Mouse (Mus musculus) gastrocnemius, adult 2 months (tissue): ENCODE measurements around the gene St3gal2. TPM values are rescaled to one million over a fixed set of nuclear protein-coding genes. Genes with fewer than 3 reads are reported as not detected.
"Not testable (repeated sequence)": the region's sequence is repeated elsewhere in the genome, so short reads cannot be mapped to it uniquely, and the experiment has no call there.

Source experiments
- DNase-seq: peaks from one replicate; pipeline ENCODE4 v3.0.0; 2022
- H3K27ac ChIP-seq: fragments of 200-600 bp; 2 replicates; pipeline ENCODE4 v1.8.1; 2022; ENCODE audit warnings: mild to moderate bottlenecking
- H3K4me3 ChIP-seq: fragments of 200-600 bp; 2 replicates; pipeline ENCODE4 v1.8.1; 2022; ENCODE audit warnings: mild to moderate bottlenecking, moderate library complexity
- CTCF ChIP-seq: fragments of 200-600 bp; IDR thresholded peaks from 2 replicates; pipeline ENCODE4 v1.8.1; 2022; ENCODE audit warnings: antibody characterized with exemption, mild to moderate bottlenecking, moderate library complexity
- intact Hi-C: fragments of 180-260 bp; cut with DNase I; formaldehyde crosslinking; loops from one replicate; pipeline ENCODE4 v1.15.1; 2025
- total RNA-seq, 2 experiments: library from RNA; stranded (reverse); gene quantifications; 2 replicates each; pipeline ENCODE4 v1.2.3; 2021

Gene St3gal2
- total RNA-seq, 2 experiments from 2014 or later: 46.4 to 51.0 TPM

GRCm38 (mm10) chr8:110895254-110895653 is 24.5 kb upstream of the St3gal2 start:
- no peak for TF ChIP-seq CTCF
- intact Hi-C loops: loop anchor here (10.0 kb wide), 1 partner anchor 180 kb away; no protein-coding TSS in a partner anchor
- Histone ChIP-seq H3K4me3 (no peak overlapping the region), H3K27ac (no peak overlapping the region)
- DNase-seq: no peak

GRCm38 (mm10) chr8:110895812-110896211 is 23.9 kb upstream of the St3gal2 start:
- TF ChIP-seq CTCF: no peak
- DNase-seq: no peak
- H3K4me3 ChIP-seq: no peak overlapping the region
- intact Hi-C loops: loop anchor here (10.0 kb wide), 1 partner anchor 179 kb away; no protein-coding TSS in a partner anchor
- no peak overlapping the region for H3K27ac ChIP-seq

- H3K4me3 ChIP-seq: no peak overlapping the region
- TF ChIP-seq CTCF: no peak
- no peak overlapping the region for H3K27ac ChIP-seq
- no peak for DNase-seq
- intact Hi-C loops: loop anchor here (10.0 kb wide), 1 partner anchor 177 kb away; no protein-coding TSS in a partner anchor
Measured at GRCm38 (mm10) chr8:110897495-110897894, 22.2 kb upstream of the St3gal2 start.

- no peak for DNase-seq
- no peak overlapping the region for H3K27ac ChIP-seq
- TF ChIP-seq CTCF: no peak
- intact Hi-C loops: no loop called here
- H3K4me3 ChIP-seq: no peak overlapping the region
Measured at GRCm38 (mm10) chr8:110901056-110901455, 18.7 kb upstream of the St3gal2 start.

- no peak for TF ChIP-seq CTCF
- intact Hi-C loops: no loop called here
- H3K27ac ChIP-seq: peak within 1 kb of the TSS; percentile 89
Measured at GRCm38 (mm10) chr8:110901839-110902578, 17.7 kb upstream of the St3gal2 start, which contains the start of gene Fuk. TSS of gene Fuk (minus strand) at chr8:110902488.

GRCm38 (mm10) chr8:110902579-110902965 is 17.1 kb upstream of the St3gal2 start:
- intact Hi-C loops: no loop called here
- Histone ChIP-seq H3K27ac (peak overlapping the region; percentile 89), H3K4me3 (peak overlapping the region; percentile 79)
- no peak for DNase-seq
- no peak for TF ChIP-seq CTCF

More at GRCm38 (mm10) chr8:110901839-110902578, 17.7 kb upstream of the St3gal2 start, which contains the start of gene Fuk:
- peak; percentile 89 for DNase-seq
- H3K4me3 ChIP-seq: peak within 1 kb of the TSS; percentile 79

GRCm38 (mm10) chr8:110905404-110905803 is 14.3 kb upstream of the St3gal2 start:
- TF ChIP-seq CTCF: no peak
- H3K27ac ChIP-seq: no peak overlapping the region
- no peak for DNase-seq
- intact Hi-C loops: no loop called here
- no peak overlapping the region for H3K4me3 ChIP-seq

- intact Hi-C loops: no loop called here
- H3K27ac ChIP-seq: no peak overlapping the region
- no peak for DNase-seq
- H3K4me3 ChIP-seq: no peak overlapping the region
- no peak for TF ChIP-seq CTCF
Measured at GRCm38 (mm10) chr8:110906682-110907081, 13.0 kb upstream of the St3gal2 start.

DNA sequence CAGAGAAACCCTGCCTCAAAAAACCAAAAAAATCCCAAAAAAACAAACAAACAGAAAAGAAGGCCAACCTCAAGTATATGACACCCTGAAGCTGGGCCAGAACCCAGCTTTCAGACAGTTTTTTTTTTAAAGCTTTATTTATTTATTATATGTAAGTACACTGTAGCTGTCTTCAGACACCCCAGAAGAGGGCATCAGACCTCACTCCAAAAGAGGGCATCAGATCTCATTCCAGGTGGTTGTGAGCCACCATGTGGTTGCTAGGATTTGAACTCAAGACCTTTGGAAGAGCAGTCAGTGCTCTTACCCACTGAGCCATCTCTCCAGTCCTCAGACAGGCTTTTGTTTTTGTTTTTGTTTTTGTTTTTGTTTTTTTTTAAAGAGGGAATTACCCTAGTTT is 9.9 kb upstream of the St3gal2 start:
- H3K4me3 ChIP-seq, DNase-seq, H3K27ac ChIP-seq, intact Hi-C loops: not testable (repeated sequence)
- peak; percentile 48 for TF ChIP-seq CTCF

DNA sequence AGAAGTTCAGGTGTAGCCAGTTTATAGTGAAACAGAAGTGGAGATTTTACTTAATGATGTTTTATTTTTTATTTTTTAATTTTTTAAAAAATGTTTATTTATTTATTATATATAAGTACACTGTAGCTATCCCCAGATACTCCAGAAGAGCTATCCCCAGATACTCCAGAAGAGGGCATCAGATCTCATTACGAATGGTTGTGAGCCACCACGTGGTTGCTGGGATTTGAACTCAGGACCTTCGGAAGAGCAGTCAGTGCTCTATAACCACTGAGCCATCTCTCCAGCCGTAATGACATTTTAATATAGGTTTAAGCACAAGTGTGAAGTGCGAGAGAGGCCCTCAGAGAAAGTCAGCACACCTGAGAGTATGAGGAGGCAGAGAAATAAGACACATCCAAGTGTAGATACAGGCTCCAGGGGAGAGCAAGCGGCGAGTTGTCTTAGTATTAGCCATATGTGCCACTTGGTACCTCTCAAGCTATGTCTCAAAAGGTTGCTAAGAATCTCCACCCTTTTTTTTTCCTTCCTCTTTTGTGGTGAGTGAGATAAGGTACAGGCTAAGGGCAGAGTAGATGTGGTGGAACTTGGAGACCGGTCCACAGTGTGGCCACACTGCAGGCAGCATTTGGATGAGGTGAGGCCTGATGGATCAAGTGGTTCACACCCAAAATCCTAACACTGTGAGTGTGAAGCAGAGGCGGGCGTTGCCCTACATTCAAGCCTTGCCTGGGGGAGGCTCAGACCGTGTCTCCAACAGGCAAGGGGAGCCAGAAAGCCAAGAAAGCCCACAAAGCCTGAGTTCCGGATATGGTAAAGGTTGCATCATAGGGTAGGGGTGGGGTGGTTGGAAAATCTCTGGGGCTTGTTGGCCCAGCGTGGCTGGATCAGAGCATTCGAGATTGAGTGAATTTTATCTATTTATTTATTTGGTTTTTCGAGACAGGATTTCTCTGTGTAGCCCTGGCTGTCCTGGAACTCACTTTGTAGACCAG is 7.8 kb upstream of the St3gal2 start:
- H3K4me3 ChIP-seq: no peak overlapping the region
- intact Hi-C loops: no loop called here
- TF ChIP-seq CTCF: peak; percentile 39; the same call in 1 of the 2 replicates
- H3K27ac ChIP-seq: no peak overlapping the region
- no peak for DNase-seq

- no peak for TF ChIP-seq CTCF
Measured at GRCm38 (mm10) chr8:110917415-110917814, 2.3 kb upstream of the St3gal2 start.

DNA sequence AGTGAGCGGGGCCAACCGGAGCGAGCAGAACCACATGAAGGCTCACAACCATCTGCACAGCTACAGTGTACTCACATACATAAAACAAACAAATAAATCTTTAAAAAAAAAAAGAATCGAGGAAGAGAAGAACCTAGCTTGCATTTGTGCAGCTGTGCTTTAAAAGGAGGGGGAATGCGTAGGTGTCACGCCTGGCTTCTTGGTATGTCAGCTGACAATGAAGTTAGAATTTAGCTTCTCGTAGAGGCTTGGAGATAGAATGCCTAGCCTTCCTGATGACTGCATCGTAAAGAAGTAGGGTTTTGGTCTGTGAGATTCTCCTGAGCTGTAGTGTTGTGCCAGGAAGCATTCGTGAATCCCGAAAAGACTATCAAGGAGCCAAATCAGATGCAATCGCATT is 1.7 kb upstream of the St3gal2 start:
- no peak for TF ChIP-seq CTCF
- Histone ChIP-seq H3K27ac (no peak overlapping the region), H3K4me3 (no peak overlapping the region)
- no peak for DNase-seq
- intact Hi-C loops: loop anchor here (5.0 kb wide), 1 partner anchor 49 kb away; no protein-coding TSS in a partner anchor

More at GRCm38 (mm10) chr8:110917415-110917814, 2.3 kb upstream of the St3gal2 start:
- Histone ChIP-seq H3K27ac (no peak overlapping the region), H3K4me3 (no peak overlapping the region)
- intact Hi-C loops: loop anchor here (5.0 kb wide), 1 partner anchor 50 kb away; no protein-coding TSS in a partner anchor
- no peak for DNase-seq
